Mouse (Mus musculus) heart, postnatal 0 days (tissue): ENCODE measurements around the gene Stxbp6. TPM values are rescaled to one million over a fixed set of nuclear protein-coding genes. Genes with fewer than 3 reads are reported as not detected.

Source experiments
- ATAC-seq: fragments of 200-750 bp; cut with Nextera tagmentation; 2 replicates; pipeline ENCODE4 v1.8.0; 2017; ENCODE audit warnings: low read depth, moderate number of reproducible peaks, moderate library complexity; ENCODE audit not compliant: insufficient read depth
- DNase-seq: peaks from one replicate; pipeline ENCODE4 v3.0.0-alpha.2; 2016; ENCODE audit warnings: low spot score
- H3K27ac ChIP-seq: fragments of 300-500 bp; sonication (generic); 2 replicates; pipeline ENCODE4 v1.5.1; 2014; ENCODE audit warnings: low read depth, mild to moderate bottlenecking
- H3K27me3 ChIP-seq: fragments of 300-500 bp; sonication (generic); 2 replicates; pipeline ENCODE4 v1.6.1; 2014; ENCODE audit warnings: low read length, mixed read lengths; ENCODE audit not compliant: control insufficient read depth, insufficient read depth
- H3K36me3 ChIP-seq: fragments of 300-500 bp; sonication (generic); replicated peaks from 2 replicates; pipeline ENCODE4 v1.6.1; 2014; ENCODE audit warnings: low read length, mixed read lengths; ENCODE audit not compliant: control insufficient read depth, insufficient read depth
- H3K4me1 ChIP-seq: fragments of 300-500 bp; sonication (generic); 2 replicates; pipeline ENCODE4 v1.6.1; 2014; ENCODE audit warnings: antibody characterized with exemption; ENCODE audit not compliant: control insufficient read depth, insufficient read depth
- H3K4me2 ChIP-seq: fragments of 300-500 bp; sonication (generic); 2 replicates; pipeline ENCODE4 v1.6.1; 2014; ENCODE audit warnings: low read depth, mild to moderate bottlenecking, low read length, moderate library complexity
- H3K4me3 ChIP-seq: fragments of 300-500 bp; sonication (generic); 2 replicates; pipeline ENCODE4 v1.5.1; 2014; ENCODE audit warnings: low read depth, low read length
- H3K9ac ChIP-seq: fragments of 300-500 bp; sonication (generic); replicated peaks from 2 replicates; pipeline ENCODE4 v1.6.1; 2014; ENCODE audit warnings: low read depth, low read length, mixed read lengths
- H3K9me3 ChIP-seq: fragments of 300-500 bp; sonication (generic); replicated peaks from 2 replicates; pipeline ENCODE4 v1.6.1; 2016; ENCODE audit warnings: low read length; ENCODE audit not compliant: control insufficient read depth
- CTCF ChIP-seq: IDR thresholded peaks from 2 replicates; pipeline ENCODE4 v1.5.1; 2016; ENCODE audit warnings: antibody characterized with exemption, control low read depth, low read depth
- EP300 ChIP-seq: IDR thresholded peaks from 2 replicates; pipeline ENCODE4 v1.6.1; 2016; ENCODE audit warnings: antibody characterized with exemption, low read depth
- WGBS: fragments of 180-500 bp; shearing (Covaris S2); extraction: QIAGEN DNeasy Blood & Tissue Kit; methylation state at CpG from one replicate; pipeline ENCODE4 v1.1.7; 2014; 5-methylcytosine and 5-hydroxymethylcytosine counted together
- polyA plus RNA-seq: library from polyadenylated mRNA; unstranded; fragments of >200 nt; fragmentation: Nextera tagmentation; extraction: Ambion mirVana; gene quantifications from 2 replicates; pipeline ENCODE4 v1.2.1, GENCODE M21; 2015
- total RNA-seq: library from RNA; depleted of rRNA; stranded (reverse); fragments of >200 nt; gene quantifications from 2 replicates; pipeline ENCODE4 v1.2.3, GENCODE M21; 2014; ENCODE audit warnings: low replicate concordance

Gene Stxbp6
- total and polyA plus RNA-seq, 2 experiments from 2014 or later, result 8.0 to 9.1 TPM

- Histone ChIP-seq H3K36me3 (no peaks in the 10 kb centered on the region), H3K4me1 (0 out of 2 replicates have a peak, but pooled peaks cover 3% of the 10 kb centered on the region), H3K9me3 (no peaks in the 10 kb centered on the region), H3K4me3 (no peak overlapping the region), H3K4me2 (no peak overlapping the region), H3K27ac (no peak overlapping the region), H3K9ac (no peak overlapping the region), H3K27me3 (no peaks in the 10 kb centered on the region)
- ATAC-seq, result no peak
- 70% methylated on average over 7 of the region's 7 CpGs for WGBS
- TF ChIP-seq CTCF (no peak), EP300 (no peak)
- DNase-seq, result no peak
Measured at GRCm38 (mm10) chr12:44931716-44932115, 142.8 kb downstream of the Stxbp6 start.

DNA sequence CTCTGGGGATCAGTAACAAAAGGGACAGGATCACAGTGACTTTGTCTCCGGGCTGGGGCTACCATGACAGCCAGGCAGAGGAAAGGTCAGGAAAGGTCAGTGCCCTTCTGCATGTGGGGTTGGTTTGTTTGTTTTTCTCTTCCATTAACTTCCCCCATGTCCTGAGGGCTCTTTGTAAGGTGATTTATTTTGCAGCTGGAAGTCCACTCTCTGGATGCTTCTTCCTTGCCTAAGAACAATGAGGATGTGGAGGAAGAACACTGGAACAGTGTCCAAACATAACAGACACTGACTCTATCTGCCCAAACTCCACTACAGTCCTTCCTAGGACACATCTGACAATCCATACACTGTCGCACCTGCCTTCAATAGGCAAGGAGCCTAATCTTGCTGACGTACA is 146.1 kb downstream of the Stxbp6 start:
- Histone ChIP-seq H3K4me1 (0 out of 2 replicates have a peak, but pooled peaks cover 3% of the 10 kb centered on the region), H3K27me3 (no peaks in the 10 kb centered on the region), H3K4me2 (no peak overlapping the region), H3K4me3 (no peak overlapping the region), H3K27ac (no peak overlapping the region), H3K36me3 (no peaks in the 10 kb centered on the region), H3K9me3 (no peaks in the 10 kb centered on the region), H3K9ac (no peak overlapping the region)
- WGBS, result 40% methylated on average over 3 of the region's 3 CpGs
- peak; percentile 69 for ATAC-seq
- peak; percentile 36 for DNase-seq
- 0 out of 2 replicates have a peak, but pooled peaks have one; percentile 42 for TF ChIP-seq EP300
- no peak for TF ChIP-seq CTCF

GRCm38 (mm10) chr12:44925901-44926300 is 148.6 kb downstream of the Stxbp6 start:
- H3K4me3 ChIP-seq, result no peak overlapping the region
- 78% methylated on average over 3 of the region's 3 CpGs for WGBS
- no peaks in the 10 kb centered on the region for H3K27me3 ChIP-seq
- H3K4me2 ChIP-seq, result no peak overlapping the region
- ATAC-seq (no peak), DNase-seq (no peak)
- no peak for TF ChIP-seq CTCF
- no peak for TF ChIP-seq EP300
- 0 out of 2 replicates have a peak, but pooled peaks cover 3% of the 10 kb centered on the region for H3K4me1 ChIP-seq
- no peaks in the 10 kb centered on the region for H3K36me3 ChIP-seq
- H3K27ac ChIP-seq, result no peak overlapping the region
- H3K9me3 ChIP-seq, result no peaks in the 10 kb centered on the region
- no peak overlapping the region for H3K9ac ChIP-seq

DNA sequence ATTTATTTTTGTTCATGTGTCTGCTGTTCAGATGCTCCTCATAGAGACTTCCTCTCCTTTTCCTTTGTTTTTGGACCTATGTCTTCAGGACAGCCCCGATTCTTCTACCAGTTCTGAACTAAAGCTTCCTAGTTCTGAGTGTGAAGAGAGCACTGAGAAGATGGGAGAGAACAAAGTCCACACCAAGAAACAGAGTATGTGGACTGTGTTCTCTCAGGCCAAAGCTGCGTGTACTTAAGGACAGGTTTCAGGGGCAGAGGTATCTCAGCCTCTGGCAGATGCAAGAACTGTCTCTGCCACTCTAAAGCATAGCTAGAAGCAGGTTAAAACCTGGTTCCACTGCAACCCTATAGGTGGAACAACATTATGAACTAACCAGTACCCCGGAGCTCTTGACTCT is 151.2 kb downstream of the Stxbp6 start:
- Histone ChIP-seq H3K4me1 (no peaks in the 10 kb centered on the region), H3K27me3 (no peaks in the 10 kb centered on the region), H3K4me2 (no peak overlapping the region), H3K27ac (no peak overlapping the region), H3K4me3 (no peak overlapping the region), H3K9me3 (no peaks in the 10 kb centered on the region), H3K9ac (no peak overlapping the region), H3K36me3 (no peaks in the 10 kb centered on the region)
- TF ChIP-seq EP300, result no peak
- TF ChIP-seq CTCF, result no peak
- DNase-seq (no peak), ATAC-seq (no peak)
- 87% methylated on average over 3 of the region's 3 CpGs for WGBS

DNA sequence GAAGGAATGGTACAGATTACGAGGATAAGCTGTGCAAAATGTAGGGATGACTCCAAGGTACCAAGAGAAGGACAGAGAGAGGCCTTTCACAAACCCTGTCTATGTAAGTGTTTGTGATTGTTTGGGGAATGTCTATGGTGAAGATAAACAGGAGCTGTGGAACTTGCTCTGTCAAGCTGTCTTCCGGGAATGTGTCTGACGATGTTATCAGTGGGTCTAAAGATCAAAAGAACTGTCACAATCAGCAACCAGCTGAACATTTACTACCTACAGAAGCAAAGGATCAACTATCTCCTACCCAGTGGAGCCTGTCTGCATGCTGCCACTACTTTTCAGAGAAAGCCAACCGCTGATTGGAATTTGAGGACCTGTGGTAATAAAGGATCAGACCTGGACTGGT is 152.3 kb downstream of the Stxbp6 start:
- H3K9me3 ChIP-seq, result no peaks in the 10 kb centered on the region
- H3K4me1 ChIP-seq, result no peaks in the 10 kb centered on the region
- no peaks in the 10 kb centered on the region for H3K36me3 ChIP-seq
- H3K4me3 ChIP-seq, result no peak overlapping the region
- no peak overlapping the region for H3K9ac ChIP-seq
- no peak for TF ChIP-seq EP300
- TF ChIP-seq CTCF, result no peak
- H3K27ac ChIP-seq, result no peak overlapping the region
- ATAC-seq (no peak), DNase-seq (no peak)
- H3K27me3 ChIP-seq, result no peaks in the 10 kb centered on the region
- no peak overlapping the region for H3K4me2 ChIP-seq
- WGBS, result 33% methylated on average over 4 of the region's 4 CpGs

DNA sequence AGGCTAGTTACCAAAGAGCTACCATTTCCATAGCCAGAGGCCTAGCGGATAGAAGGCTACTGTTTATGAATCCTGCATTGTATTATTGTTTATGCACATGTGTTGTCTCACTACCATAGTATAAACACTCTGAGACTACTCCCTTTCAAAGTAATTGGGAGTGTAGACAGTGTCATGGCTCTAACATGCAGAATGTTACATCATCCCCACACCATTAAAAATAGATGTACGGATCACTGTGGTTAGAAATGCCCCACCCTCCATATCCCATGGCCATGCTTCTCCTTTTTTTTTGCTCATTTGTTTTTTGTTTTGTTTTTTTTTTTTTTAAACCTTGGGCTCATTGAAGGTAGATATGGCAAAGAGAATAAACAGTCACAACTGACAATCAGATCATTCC is 154.9 kb downstream of the Stxbp6 start:
- H3K9me3 ChIP-seq, result no peaks in the 10 kb centered on the region
- no peak overlapping the region for H3K4me2 ChIP-seq
- 91% methylated on average over 2 of the region's 2 CpGs for WGBS
- H3K4me3 ChIP-seq, result no peak overlapping the region
- no peaks in the 10 kb centered on the region for H3K36me3 ChIP-seq
- ATAC-seq (no peak), DNase-seq (no peak)
- no peak overlapping the region for H3K27ac ChIP-seq
- H3K27me3 ChIP-seq, result no peaks in the 10 kb centered on the region
- TF ChIP-seq CTCF (no peak), EP300 (no peak)
- H3K9ac ChIP-seq, result no peak overlapping the region
- H3K4me1 ChIP-seq, result no peaks in the 10 kb centered on the region
